Mouse (Mus musculus) MEL (cell line): Measurements from ENCODE around the gene Dlgap1. TPM values are rescaled to one million over a fixed set of nuclear protein-coding genes. Genes with fewer than 3 reads are reported as not detected.

Experiments used
- DNase-seq: peaks from one replicate; pipeline ENCODE4 v3.0.0; 2011; ENCODE audit warnings: low read depth, low spot score
- H3K27ac ChIP-seq: 2 replicates; pipeline ENCODE4 v1.5.1; 2012; ENCODE audit warnings: low read depth, mild to moderate bottlenecking, control low read depth, low read length, moderate library complexity; ENCODE audit not compliant: control insufficient read depth
- H3K27me3 ChIP-seq, 2 experiments: fragments of 150-350 bp in 1 of 2; sonication (generic) in 1 of 2; 2 replicates each; pipeline ENCODE4 v1.6.1; 2012; ENCODE audit warnings: low read length in 2 of 2, mild to moderate bottlenecking in 2 of 2, improper control_type of control experiment in 1 of 2, moderate library complexity in 1 of 2; ENCODE audit not compliant: insufficient read depth in 2 of 2, control insufficient read depth in 1 of 2
- H3K36me3 ChIP-seq, 2 experiments: 2 replicates each; pipeline ENCODE4 v1.6.1; 2012 to 2014; ENCODE audit warnings: low read length in 2 of 2, improper control_type of control experiment in 1 of 2, inconsistent platforms in 1 of 2, mild to moderate bottlenecking in 1 of 2; ENCODE audit not compliant: insufficient read depth in 2 of 2, control insufficient read depth in 1 of 2
- H3K4me1 ChIP-seq, 2 experiments: fragments of 150-350 bp in 1 of 2; sonication (generic) in 1 of 2; 2 replicates each; pipeline ENCODE4 v1.6.1; 2012; ENCODE audit warnings: low read length in 2 of 2, improper control_type of control experiment in 1 of 2, mild to moderate bottlenecking in 1 of 2; ENCODE audit not compliant: insufficient read depth in 2 of 2, control insufficient read depth in 1 of 2
- H3K4me3 ChIP-seq, 2 experiments: fragments of 150-350 bp in 1 of 2; sonication (generic) in 1 of 2; 2 replicates each; pipeline ENCODE4 v1.5.1; 2012; ENCODE audit warnings: low read depth in 2 of 2, low read length in 2 of 2, mild to moderate bottlenecking in 2 of 2, moderate library complexity in 2 of 2, control low read depth in 1 of 2, improper control_type of control experiment in 1 of 2; ENCODE audit not compliant: control insufficient read depth in 1 of 2, insufficient read depth in 1 of 2
- H3K79me2 ChIP-seq: 2 replicates; pipeline ENCODE4 v1.6.1; 2012; ENCODE audit warnings: mild to moderate bottlenecking, low read length, moderate library complexity; ENCODE audit not compliant: control insufficient read depth, poor library complexity, insufficient read depth
- H3K9ac ChIP-seq: 2 replicates; pipeline ENCODE4 v1.6.1; 2012; ENCODE audit warnings: low read depth, mild to moderate bottlenecking, control low read depth, low read length, moderate library complexity; ENCODE audit not compliant: control insufficient read depth, poor library complexity, severe bottlenecking
- H3K9me3 ChIP-seq: fragments of 150-350 bp; sonication (generic); replicated peaks from 2 replicates; pipeline ENCODE4 v1.6.1; 2012; ENCODE audit warnings: mild to moderate bottlenecking, low read length, improper control_type of control experiment, moderate library complexity; ENCODE audit not compliant: insufficient read depth
- BHLHE40 ChIP-seq: IDR thresholded peaks from 2 replicates; pipeline ENCODE4 v1.6.1; 2012; ENCODE audit warnings: low read depth, mild to moderate bottlenecking, inconsistent platforms, low read length, improper control_type of control experiment, borderline replicate concordance
- CHD1 ChIP-seq: IDR thresholded peaks from 2 replicates; pipeline ENCODE4 v1.6.1; 2012; ENCODE audit warnings: low read depth, mild to moderate bottlenecking, inconsistent platforms, low read length, improper control_type of control experiment
- CHD2 ChIP-seq: IDR thresholded peaks from 2 replicates; pipeline ENCODE4 v1.6.1; 2011; ENCODE audit warnings: low read length, improper control_type of control experiment
- ELF1 ChIP-seq: IDR thresholded peaks from 2 replicates; pipeline ENCODE4 v1.6.1; 2014; ENCODE audit warnings: low read depth, mild to moderate bottlenecking, inconsistent platforms, low read length, improper control_type of control experiment, moderate library complexity
- EP300 ChIP-seq, 2 experiments: IDR thresholded peaks; 2 replicates each; pipeline ENCODE4 v1.6.1; 2011; ENCODE audit warnings: improper control_type of control experiment in 2 of 2, low read length in 2 of 2, low read depth in 1 of 2, mild to moderate bottlenecking in 1 of 2
- ETS1 ChIP-seq: IDR thresholded peaks from 2 replicates; pipeline ENCODE4 v1.6.1; 2012; ENCODE audit warnings: low read depth, mild to moderate bottlenecking, inconsistent platforms, low read length, improper control_type of control experiment, moderate library complexity
- GATA1 ChIP-seq: IDR thresholded peaks from 2 replicates; pipeline ENCODE4 v1.6.1; 2011; ENCODE audit warnings: low read depth, low read length, improper control_type of control experiment
- HCFC1 ChIP-seq: IDR thresholded peaks from 2 replicates; pipeline ENCODE4 v1.6.1; 2012; ENCODE audit warnings: low read depth, mild to moderate bottlenecking, inconsistent platforms, low read length, improper control_type of control experiment, moderate library complexity
- JUND ChIP-seq: IDR thresholded peaks from 2 replicates; pipeline ENCODE4 v1.6.1; 2011; ENCODE audit warnings: low read depth, mild to moderate bottlenecking, improper control_type of control experiment, low read length
- KAT2A ChIP-seq: conservative IDR thresholded peaks from 2 replicates; pipeline ENCODE4 v1.6.1; 2012; ENCODE audit warnings: low read depth, low read length, improper control_type of control experiment, inconsistent platforms
- MAFK ChIP-seq: IDR thresholded peaks from 2 replicates; pipeline ENCODE4 v1.6.1; 2011; ENCODE audit warnings: low read depth, mild to moderate bottlenecking, low read length, improper control_type of control experiment, borderline replicate concordance
- MAZ ChIP-seq: IDR thresholded peaks from 2 replicates; pipeline ENCODE4 v1.6.1; 2012; ENCODE audit warnings: low read depth, mild to moderate bottlenecking, inconsistent platforms, low read length, improper control_type of control experiment
- MEF2A ChIP-seq: IDR thresholded peaks from 2 replicates; pipeline ENCODE4 v1.6.1; 2014; ENCODE audit warnings: low read depth, mild to moderate bottlenecking, inconsistent platforms, low read length, improper control_type of control experiment; ENCODE audit not compliant: poor library complexity, insufficient replicate concordance, severe bottlenecking; ENCODE audit errors: extremely low read depth
- MYB ChIP-seq: IDR thresholded peaks from 2 replicates; pipeline ENCODE4 v1.6.1; 2011; ENCODE audit warnings: mild to moderate bottlenecking, low read depth, low read length, improper control_type of control experiment
- MYC ChIP-seq: IDR thresholded peaks from 2 replicates; pipeline ENCODE4 v1.6.1; 2011; ENCODE audit warnings: low read depth, mild to moderate bottlenecking, low read length, improper control_type of control experiment, moderate library complexity
- NELFE ChIP-seq: IDR thresholded peaks from 2 replicates; pipeline ENCODE4 v1.6.1; 2011; ENCODE audit warnings: low read depth, low read length, improper control_type of control experiment
- POLR2A ChIP-seq, 2 experiments: IDR thresholded peaks; 2 replicates each; pipeline ENCODE4 v1.6.1; 2011 to 2012; ENCODE audit warnings: low read length in 2 of 2, mild to moderate bottlenecking in 2 of 2, control low read depth in 1 of 2, improper control_type of control experiment in 1 of 2, low read depth in 1 of 2, moderate library complexity in 1 of 2; ENCODE audit not compliant: control insufficient read depth in 1 of 2, insufficient read depth in 1 of 2, poor library complexity in 1 of 2
- POLR2AphosphoS5 ChIP-seq: IDR thresholded peaks from 2 replicates; pipeline ENCODE4 v1.6.1; 2012; ENCODE audit warnings: low read depth, borderline replicate concordance, mild to moderate bottlenecking, inconsistent platforms, low read length, moderate library complexity, mixed read lengths
- RAD21 ChIP-seq: IDR thresholded peaks from 2 replicates; pipeline ENCODE4 v1.6.1; 2011; ENCODE audit warnings: mild to moderate bottlenecking, low read depth, low read length, improper control_type of control experiment
- RCOR1 ChIP-seq: IDR thresholded peaks from 2 replicates; pipeline ENCODE4 v1.6.1; 2012; ENCODE audit warnings: low read depth, mild to moderate bottlenecking, inconsistent platforms, low read length, improper control_type of control experiment
- SIN3A ChIP-seq: IDR thresholded peaks from 2 replicates; pipeline ENCODE4 v1.6.1; 2012; ENCODE audit warnings: low read length, improper control_type of control experiment, inconsistent platforms
- TAL1 ChIP-seq: IDR thresholded peaks from 2 replicates; pipeline ENCODE4 v1.6.1; 2012; ENCODE audit warnings: mild to moderate bottlenecking, inconsistent platforms, low read length, moderate library complexity, mixed read lengths
- TCF12 ChIP-seq: IDR thresholded peaks from 2 replicates; pipeline ENCODE4 v1.6.1; 2014; ENCODE audit warnings: low read depth, mild to moderate bottlenecking, inconsistent platforms, low read length, improper control_type of control experiment, moderate library complexity
- UBTF ChIP-seq: IDR thresholded peaks from 2 replicates; pipeline ENCODE4 v1.6.1; 2012; ENCODE audit warnings: low read depth, mild to moderate bottlenecking, inconsistent platforms, low read length, improper control_type of control experiment, moderate library complexity, borderline replicate concordance; ENCODE audit not compliant: insufficient read depth
- USF1 ChIP-seq: IDR thresholded peaks from 2 replicates; pipeline ENCODE4 v1.6.1; 2014; ENCODE audit warnings: low read depth, mild to moderate bottlenecking, inconsistent platforms, low read length, improper control_type of control experiment, moderate library complexity
- ZKSCAN1 ChIP-seq: IDR thresholded peaks from 2 replicates; pipeline ENCODE4 v1.6.1; 2012; ENCODE audit warnings: low read depth, mild to moderate bottlenecking, inconsistent platforms, low read length, improper control_type of control experiment, moderate library complexity
- polyA plus RNA-seq, 2 experiments: library from polyadenylated mRNA; stranded (reverse) in 1 of 2; unstranded in 1 of 2; fragments of >175 nt in 1 of 2; fragments of >200 nt in 1 of 2; gene quantifications; 2 replicates each; pipeline versions ENCODE4 v1.2.1 to v1.2.4; 2012; ENCODE audit warnings: low replicate concordance in 2 of 2, low read depth in 1 of 2; ENCODE audit not compliant: insufficient read length in 2 of 2, insufficient read depth in 1 of 2, missing spikeins in 1 of 2
- total RNA-seq: library from RNA; depleted of rRNA; stranded (reverse); fragments of 300-350 nt; gene quantifications from 2 replicates; pipeline ENCODE4 v1.2.3, GENCODE M21; 2012

Gene Dlgap1
- total and polyA plus RNA-seq, 3 experiments, result 0.06 TPM; not detected in 2

GRCm38 (mm10) chr17:70805866-70806265 lies 837.0 kb downstream of the Dlgap1 start:
- Histone ChIP-seq H3K4me1 (no peaks in the 10 kb centered on the region), H3K27me3 (no peaks in the 10 kb centered on the region; a peak in 1 of 4 replicates), H3K27ac (no peak overlapping the region), H3K4me3 (no peak overlapping the region), H3K9me3 (no peaks in the 10 kb centered on the region), H3K79me2 (no peaks in the 10 kb centered on the region), H3K36me3 (no peaks in the 10 kb centered on the region), H3K9ac (no peak overlapping the region)
- DNase-seq, result peak; percentile 35
- TF ChIP-seq POLR2A (IDR thresholded peaks at IDR 0.05; ENCODE audit: control insufficient read depth in 1 of 2, insufficient read depth in 1 of 2, low read depth in 1 of 2, low read length in 2 of 2, poor library complexity in 1 of 2) (no peak), MEF2A (no peak), SIN3A (no peak), POLR2AphosphoS5 (no peak), MYB (no peak), HCFC1 (no peak), ELF1 (no peak), RCOR1 (no peak), KAT2A (no peak), USF1 (no peak), GATA1 (no peak), MAFK (no peak)

GRCm38 (mm10) chr17:70806600-70806999 lies 837.7 kb downstream of the Dlgap1 start:
- TF ChIP-seq TCF12 (no peak), GATA1 (no peak), CHD2 (no peak), ZKSCAN1 (no peak), MYC (no peak)
- H3K4me3 ChIP-seq, result no peak overlapping the region
- no peak for DNase-seq
- no peaks in the 10 kb centered on the region for H3K4me1 ChIP-seq
- H3K9me3 ChIP-seq, result no peaks in the 10 kb centered on the region
- no peak overlapping the region for H3K27ac ChIP-seq
- H3K9ac ChIP-seq, result no peak overlapping the region
- no peaks in the 10 kb centered on the region for H3K36me3 ChIP-seq
- no peaks in the 10 kb centered on the region; a peak in 1 of 4 replicates for H3K27me3 ChIP-seq
- H3K79me2 ChIP-seq, result no peaks in the 10 kb centered on the region

DNA sequence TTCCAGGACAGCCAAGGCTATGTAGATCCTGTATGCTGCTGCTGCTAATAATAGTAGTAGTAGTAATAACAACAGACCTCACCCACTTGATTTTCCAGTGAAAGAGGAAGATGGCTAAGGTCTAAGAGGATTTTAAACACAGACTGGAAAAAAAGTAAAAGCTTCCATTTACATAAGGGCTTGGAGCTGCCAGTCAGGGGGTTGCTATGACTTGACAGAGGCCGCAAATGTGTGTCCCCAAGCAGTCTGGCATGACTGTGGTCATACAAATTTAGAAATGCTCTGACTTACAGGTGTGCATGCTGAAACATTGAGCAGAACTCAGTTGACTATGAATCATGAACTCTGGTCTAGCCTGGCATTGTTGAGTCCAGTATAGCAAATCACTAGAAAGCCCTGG lies 839.0 kb downstream of the Dlgap1 start:
- no peak overlapping the region for H3K27ac ChIP-seq
- H3K4me1 ChIP-seq, result no peaks in the 10 kb centered on the region
- no peak for TF ChIP-seq ZKSCAN1
- TF ChIP-seq ETS1, result no peak
- TF ChIP-seq RCOR1, result no peak
- no peak for TF ChIP-seq USF1
- no peak for TF ChIP-seq MAZ
- TF ChIP-seq RAD21, result no peak
- no peak for TF ChIP-seq MEF2A
- no peak for TF ChIP-seq POLR2A (IDR thresholded peaks at IDR 0.05; ENCODE audit: control insufficient read depth in 1 of 2, insufficient read depth in 1 of 2, low read depth in 1 of 2, low read length in 2 of 2, poor library complexity in 1 of 2)
- TF ChIP-seq JUND, result no peak
- TF ChIP-seq EP300 (IDR thresholded peaks at IDR 0.05; ENCODE audit: low read depth in 1 of 2, low read length in 2 of 2), result no peak
- no peak for TF ChIP-seq TAL1
- TF ChIP-seq NELFE, result no peak
- TF ChIP-seq CHD1, result no peak
- TF ChIP-seq MYB, result no peak
- TF ChIP-seq TCF12, result no peak
- no peak for TF ChIP-seq UBTF
- TF ChIP-seq BHLHE40, result no peak
- TF ChIP-seq MAFK, result no peak

More for the DNA sequence above, 839.0 kb downstream of the Dlgap1 start:
- no peaks in the 10 kb centered on the region for H3K36me3 ChIP-seq
- DNase-seq, result no peak
- no peak overlapping the region for H3K9ac ChIP-seq
- no peaks in the 10 kb centered on the region; a peak in 1 of 4 replicates for H3K27me3 ChIP-seq
- no peaks in the 10 kb centered on the region for H3K9me3 ChIP-seq
- H3K4me3 ChIP-seq, result no peak overlapping the region
- H3K79me2 ChIP-seq, result no peaks in the 10 kb centered on the region
